Mouse (Mus musculus): ENCODE data around the gene Glt6d1.

The Glt6d1 gene

GRCm38 (mm10) chr2:25797635-25798034 lies 18.0 kb downstream of the Glt6d1 start:
- DNase-seq (ENCODE audit: low spot score in 2 of 2): no peak

DNA sequence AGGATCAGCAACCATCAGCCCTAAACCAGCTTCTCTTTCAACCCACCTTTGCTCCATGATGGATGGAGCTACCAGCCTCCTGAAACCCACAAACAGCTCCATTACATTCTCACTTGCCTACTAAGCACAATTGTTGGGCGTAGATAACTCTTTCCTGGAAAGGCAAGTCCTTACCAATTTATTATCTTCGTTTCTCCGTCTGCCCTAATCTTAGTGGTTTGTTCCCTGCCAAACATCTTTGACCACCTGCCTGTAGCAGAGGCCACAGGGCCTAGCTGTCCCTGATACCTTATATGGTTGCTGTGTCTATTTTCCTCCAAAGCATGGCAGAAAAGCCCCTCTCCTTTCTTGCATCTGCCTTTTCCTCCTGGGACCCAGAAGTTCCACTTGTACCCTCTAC lies 26.6 kb downstream of the Glt6d1 start:
- no peak for DNase-seq (ENCODE audit: low spot score in 2 of 2)

DNA sequence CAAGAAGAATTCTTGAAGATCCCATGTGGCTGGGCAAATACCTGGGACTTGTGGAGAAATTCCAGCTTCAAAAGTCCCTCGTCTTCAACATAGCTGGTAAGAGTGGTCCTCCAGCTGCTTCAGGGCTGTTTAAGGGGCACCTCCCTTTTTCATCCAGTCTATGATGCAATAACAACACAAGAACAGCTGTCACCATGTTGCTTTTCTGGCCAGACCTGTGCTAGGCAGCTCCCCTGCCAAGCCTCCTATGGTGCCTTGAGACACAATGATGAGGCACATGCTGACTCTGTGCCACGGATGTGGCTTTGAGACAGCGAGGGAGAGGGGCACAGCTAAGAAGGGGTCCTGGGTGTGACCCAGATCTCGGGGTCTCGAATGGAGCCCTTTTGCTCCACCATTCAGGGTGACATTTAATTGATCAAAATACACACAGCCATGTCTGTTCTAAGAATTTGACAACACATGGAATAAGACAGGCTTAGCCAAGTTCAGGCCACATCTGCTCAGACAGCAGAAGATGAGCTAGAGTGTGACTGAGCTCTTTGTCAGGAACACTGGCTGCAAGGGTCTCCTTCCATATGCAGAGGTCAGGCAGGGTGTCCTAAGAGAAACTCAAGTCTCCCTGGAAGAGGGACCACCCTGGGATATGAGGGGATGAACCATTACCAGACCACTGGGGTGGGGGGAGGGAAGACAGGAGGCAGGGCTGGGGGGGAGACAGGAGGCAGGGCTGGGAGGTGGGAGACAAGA lies 29.9 kb downstream of the Glt6d1 start:
- DNase-seq (ENCODE audit: low spot score in 2 of 2): no peak

DNA sequence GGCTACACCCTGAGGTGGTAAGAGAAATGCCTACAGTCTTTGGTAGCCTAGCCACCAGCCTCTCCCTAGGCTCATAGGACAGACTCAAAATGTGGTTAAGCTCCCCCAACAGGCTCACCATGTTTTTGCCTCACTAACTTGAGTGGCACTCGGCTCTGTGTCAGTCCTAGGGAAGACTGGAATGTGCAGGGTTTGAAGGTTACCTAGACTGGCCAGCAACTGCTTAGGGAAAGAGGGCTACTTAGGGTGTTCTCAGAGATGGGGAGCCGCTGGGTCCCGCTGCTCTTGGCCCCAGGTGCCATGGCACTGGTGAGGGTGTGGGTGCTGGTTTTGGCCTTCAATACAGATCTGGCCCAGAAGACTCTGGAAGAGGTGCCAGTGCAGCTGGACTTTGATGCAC lies 33.7 kb downstream of the Glt6d1 start, which contains the start of gene Gm13539:
Gene Gm13539 (plus strand): TSS at position 301 of the 400 bp plus-strand sequence.
- DNase-seq (ENCODE audit: low spot score in 2 of 2): no peak

DNA sequence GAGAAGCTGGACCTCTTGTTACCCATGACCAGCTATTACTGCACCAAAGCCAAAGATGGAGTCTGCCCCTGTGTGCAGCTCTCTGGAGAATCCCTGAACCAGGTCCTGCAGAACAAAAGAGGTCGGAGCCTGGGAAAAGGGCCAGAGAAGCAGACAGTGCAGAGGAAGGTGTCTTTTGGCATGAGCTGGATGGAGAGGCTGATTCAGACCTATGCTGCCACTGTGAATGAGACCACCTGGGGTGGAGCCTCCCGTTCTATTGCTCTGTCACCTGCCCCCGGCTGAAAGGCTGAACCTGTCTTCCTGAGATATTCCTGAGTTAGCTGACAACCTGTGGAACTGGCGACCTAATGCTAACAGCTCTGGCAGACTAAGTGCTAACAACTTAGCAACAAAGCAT lies 34.7 kb downstream of the Glt6d1 start:
- no peak for DNase-seq (ENCODE audit: low spot score in 2 of 2)

DNA sequence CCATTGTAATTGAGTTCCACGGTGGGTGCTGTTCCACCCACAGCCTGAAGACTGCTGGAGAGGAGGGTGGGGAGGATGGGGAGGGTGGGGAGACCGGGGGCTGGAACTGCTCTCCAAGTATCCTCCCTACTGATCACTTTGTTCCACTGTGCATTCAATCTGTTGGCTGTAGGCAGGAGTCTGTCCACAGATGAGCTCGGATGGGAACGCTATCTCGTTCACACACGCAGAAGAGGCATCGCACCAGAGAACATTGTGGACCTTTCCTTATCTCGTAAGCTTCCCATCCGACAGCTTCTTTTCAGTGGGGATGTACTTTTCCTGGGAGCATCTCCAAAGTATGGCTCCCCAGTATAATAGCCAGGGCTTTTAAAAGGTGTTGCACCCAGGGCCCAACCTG lies 36.6 kb downstream of the Glt6d1 start:
- no peak for DNase-seq (ENCODE audit: low spot score in 2 of 2)

DNA sequence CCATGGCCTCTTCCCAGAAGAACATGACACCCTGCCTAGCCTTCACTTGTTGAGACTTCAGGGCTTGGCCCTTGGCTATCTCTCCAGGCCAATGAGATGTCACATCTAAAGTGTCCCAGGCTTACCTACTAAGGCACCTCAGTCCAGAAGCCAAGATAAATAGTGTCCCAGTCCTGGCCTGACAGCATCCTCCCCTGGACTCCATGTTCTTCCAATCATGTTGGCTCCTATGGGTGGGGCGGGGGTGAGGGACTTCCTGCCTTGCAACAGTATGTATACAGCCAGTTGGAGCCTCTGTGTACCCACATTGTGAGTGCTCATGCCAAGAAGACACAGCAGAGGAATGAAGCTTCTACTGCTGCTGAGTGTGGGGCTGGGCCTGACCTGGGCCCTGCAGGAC lies 38.9 kb downstream of the Glt6d1 start, which contains the start of gene Lcn11:
Gene Lcn11 (plus strand): TSS at position 301 of the 400 bp plus-strand sequence.
- DNase-seq (ENCODE audit: low spot score in 2 of 2): no peak

- no peak for DNase-seq (ENCODE audit: low spot score in 2 of 2)
Measured at GRCm38 (mm10) chr2:25775991-25776390, 39.7 kb downstream of the Glt6d1 start.

DNA sequence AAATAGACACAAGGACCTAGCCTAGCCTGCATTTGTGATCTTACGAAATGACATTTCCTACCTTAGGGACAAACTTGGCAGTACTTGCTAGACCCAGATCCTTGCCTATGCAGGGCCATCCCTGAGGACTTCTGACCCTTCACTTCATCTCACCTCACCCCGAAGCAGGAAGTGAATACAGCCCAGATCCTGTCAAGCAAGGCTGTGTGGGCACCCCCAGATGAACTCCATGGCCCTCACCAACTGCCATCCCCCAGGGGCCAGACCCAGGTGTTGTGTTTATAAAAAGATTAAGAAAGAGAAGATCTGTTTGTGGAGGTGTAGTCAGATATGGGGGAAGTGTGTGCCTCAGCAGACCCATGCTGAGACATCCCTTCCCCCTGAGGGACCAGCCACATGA lies 41.0 kb downstream of the Glt6d1 start:
- DNase-seq (ENCODE audit: low spot score in 2 of 2): no peak

GRCm38 (mm10) chr2:25773507-25773906 lies 42.1 kb downstream of the Glt6d1 start:
- no peak for DNase-seq (ENCODE audit: low spot score in 2 of 2)

- DNase-seq (ENCODE audit: low spot score in 2 of 2): no peak
Measured at GRCm38 (mm10) chr2:25767764-25768163, 47.9 kb downstream of the Glt6d1 start.

- no peak for DNase-seq (ENCODE audit: low spot score in 2 of 2)
Measured at GRCm38 (mm10) chr2:25765269-25765668, 50.4 kb downstream of the Glt6d1 start, which contains the start of gene Lcn3. Gene Lcn3, plus strand, starts transcription at chr2:25765569.

GRCm38 (mm10) chr2:25758064-25758625 lies 57.5 kb downstream of the Glt6d1 start:
- DNase-seq (ENCODE audit: low spot score in 2 of 2): no peak

- no peak for DNase-seq (ENCODE audit: low spot score in 2 of 2)
Measured at GRCm38 (mm10) chr2:25754201-25754600, 61.4 kb downstream of the Glt6d1 start.
